Mouse (Mus musculus) urinary bladder, postnatal 4 days (tissue): ENCODE results near the gene Hspa12a.

Experiments used
- DNase-seq, 2 experiments: peaks; one replicate each; pipeline ENCODE4 v3.0.0; 2021 to 2022; ENCODE audit warnings: low spot score in 2 of 2

Hspa12a gene

GRCm38 (mm10) chr19:58860255-58861173 lies 82.9 kb downstream of the Hspa12a start:
- DNase-seq, result peak; percentile 84 to 85

- no peak for DNase-seq
Observed at GRCm38 (mm10) chr19:58859831-58860254, 83.6 kb downstream of the Hspa12a start.

GRCm38 (mm10) chr19:58859357-58859756 lies 84.1 kb downstream of the Hspa12a start:
- DNase-seq, result no peak

- DNase-seq, result no peak
Observed at GRCm38 (mm10) chr19:58856129-58856855, 87.2 kb downstream of the Hspa12a start.

GRCm38 (mm10) chr19:58854899-58855298 lies 88.6 kb downstream of the Hspa12a start:
- no peak for DNase-seq

- no peak for DNase-seq
Observed at GRCm38 (mm10) chr19:58853036-58853735, 90.3 kb downstream of the Hspa12a start.

- no peak for DNase-seq
Observed at GRCm38 (mm10) chr19:58850719-58851466, 92.6 kb downstream of the Hspa12a start.

- no peak for DNase-seq
Observed at GRCm38 (mm10) chr19:58849333-58850131, 93.9 kb downstream of the Hspa12a start.

GRCm38 (mm10) chr19:58843606-58844005 lies 99.8 kb downstream of the Hspa12a start:
- no peak for DNase-seq

- DNase-seq, result no peak
Observed at GRCm38 (mm10) chr19:58840721-58841271, 102.7 kb downstream of the Hspa12a start.

- DNase-seq, result no peak
Observed at GRCm38 (mm10) chr19:58839806-58840205, 103.6 kb downstream of the Hspa12a start.

- DNase-seq, result no peak
Observed at GRCm38 (mm10) chr19:58839345-58839744, 104.1 kb downstream of the Hspa12a start.

- DNase-seq, result no peak
Observed at GRCm38 (mm10) chr19:58838706-58839105, 104.7 kb downstream of the Hspa12a start.

- no peak for DNase-seq
Observed at GRCm38 (mm10) chr19:58833639-58834180, 109.7 kb downstream of the Hspa12a start.

GRCm38 (mm10) chr19:58832988-58833387 lies 110.5 kb downstream of the Hspa12a start:
- no peak for DNase-seq

- DNase-seq, result no peak
Observed at GRCm38 (mm10) chr19:58831280-58831922, 112.1 kb downstream of the Hspa12a start.

- DNase-seq, result no peak
Observed at GRCm38 (mm10) chr19:58830182-58830581, 113.3 kb downstream of the Hspa12a start.

- no peak for DNase-seq
Observed at GRCm38 (mm10) chr19:58829575-58829974, 113.9 kb downstream of the Hspa12a start.

- no peak for DNase-seq
Observed at GRCm38 (mm10) chr19:58827656-58828055, 115.8 kb downstream of the Hspa12a start.
